In the genomic region with DNA sequence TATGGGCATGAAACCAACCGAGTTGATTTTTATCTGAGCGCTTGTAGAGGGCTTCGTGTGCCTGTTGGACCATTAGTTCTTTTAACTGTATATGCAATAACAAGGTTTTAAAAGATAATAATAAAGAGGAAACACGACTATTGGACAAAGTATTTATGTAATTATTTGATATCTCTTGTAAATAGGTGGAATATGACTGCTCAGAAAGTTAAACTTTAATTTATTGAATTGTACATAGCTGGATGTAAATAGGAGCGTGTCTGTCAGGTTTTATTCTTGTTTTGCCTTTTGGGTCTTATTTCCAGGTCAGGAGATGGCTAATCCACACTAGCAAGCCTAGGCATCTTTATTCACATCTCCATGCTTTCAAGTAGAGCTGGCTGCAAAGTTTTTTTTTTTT, we compare ENCODE assay signal across 25 mouse cellular contexts. TPM values are rescaled to one million over a fixed set of nuclear protein-coding genes. Genes with fewer than 3 reads are reported as not detected.
DNase-seq lines count a peak whose midpoint lies in the region; ATAC-seq and TF ChIP-seq lines count a peak whose summit lies in the region.
"Had no signal": no experiment of that assay in that cellular context is flagged by ENCODE, and none has a peak within 500 bp of the region (broad histone marks: within the 10 kb centered on the region; RNA-seq: fewer than 3 reads in every experiment).

No protein-coding gene starts in this region.

- 0 out of 2 replicates have a peak, but pooled peaks cover 2% of the 10 kb centered on the region for H3K4me1 ChIP-seq in kidney, postnatal 0 days (replicated peaks; ENCODE audit: insufficient read depth, low read length)
- H3K4me1 ChIP-seq in stomach, embryonic 14.5 days (ENCODE audit: control insufficient read depth, insufficient read depth, low read length): peaks cover 13% of the 10 kb centered on the region; the same call in 1 of the 2 replicates
- H3K4me1 ChIP-seq in stomach, postnatal 0 days (replicated peaks; ENCODE audit: control insufficient read depth, insufficient read depth): no peaks in the 10 kb centered on the region
- no peaks in the 10 kb centered on the region for H3K4me1 ChIP-seq in forebrain, embryonic 14.5 days (ENCODE audit: control insufficient read depth, insufficient read depth, low read length)

- no peak overlapping the region for H3K4me3 ChIP-seq in kidney, postnatal 0 days (replicated peaks; ENCODE audit: low read depth, low read length)
- no peak overlapping the region for H3K4me3 ChIP-seq in stomach, embryonic 14.5 days (ENCODE audit: low read depth, low read length)
- H3K4me3 ChIP-seq in stomach, postnatal 0 days (ENCODE audit: low read depth, low read length): no peak overlapping the region
- H3K4me3 ChIP-seq in forebrain, embryonic 14.5 days (ENCODE audit: low read depth, low read length): no peak overlapping the region
- H3K4me3 ChIP-seq: forebrain, embryonic 15.5 days; heart, adult 2 months; hindbrain, embryonic 15.5 days; left cerebral cortex, adult 2 months; midbrain, embryonic 12.5 days; neural tube, embryonic 12.5 days had no signal

- TF ChIP-seq CTCF in kidney, postnatal 0 days (IDR thresholded peaks at IDR 0.05; ENCODE audit: low read depth): no peak
- no peak for TF ChIP-seq CTCF in stomach, postnatal 0 days (IDR thresholded peaks at IDR 0.05; ENCODE audit: low read depth)

- H3K4me2 ChIP-seq in kidney, postnatal 0 days (ENCODE audit: low read length): no peak overlapping the region
- H3K4me2 ChIP-seq in stomach, embryonic 14.5 days (replicated peaks; ENCODE audit: low read depth, low read length): no peak overlapping the region
- H3K4me2 ChIP-seq in stomach, postnatal 0 days (replicated peaks; ENCODE audit: low read depth): no peak overlapping the region
- H3K4me2 ChIP-seq in forebrain, embryonic 14.5 days (ENCODE audit: low read length): no peak overlapping the region
- H3K4me2 ChIP-seq: forebrain, embryonic 15.5 days; hindbrain, embryonic 15.5 days; midbrain, embryonic 12.5 days had no signal

- 30% methylated on average over 5 of the region's 5 CpGs for WGBS in kidney, postnatal 0 days
- 38% methylated on average over 5 of the region's 5 CpGs for WGBS in stomach, embryonic 14.5 days
- WGBS in stomach, postnatal 0 days: 47% methylated on average over 5 of the region's 5 CpGs
- 3% methylated on average over 5 of the region's 5 CpGs for WGBS in forebrain, embryonic 14.5 days

- 0 out of 2 replicates have a peak, but pooled peaks cover 5% of the 10 kb centered on the region for H3K36me3 ChIP-seq in kidney, postnatal 0 days (ENCODE audit: insufficient read depth, low read length)
- H3K36me3 ChIP-seq in stomach, embryonic 14.5 days (ENCODE audit: control insufficient read depth, insufficient read depth, low read length): 0 out of 2 replicates have a peak, but pooled peaks cover 3% of the 10 kb centered on the region
- 0 out of 2 replicates have a peak, but pooled peaks cover 4% of the 10 kb centered on the region for H3K36me3 ChIP-seq in stomach, postnatal 0 days (ENCODE audit: control insufficient read depth, insufficient read depth, low read length)
- H3K36me3 ChIP-seq in forebrain, embryonic 14.5 days (ENCODE audit: control insufficient read depth, insufficient read depth, low read length): no peaks in the 10 kb centered on the region
- H3K36me3 ChIP-seq: forebrain, embryonic 15.5 days; hindbrain, embryonic 15.5 days; midbrain, embryonic 12.5 days; neural tube, embryonic 12.5 days had no signal

- peaks cover 62% of the 10 kb centered on the region for H3K27me3 ChIP-seq in kidney, postnatal 0 days (ENCODE audit: insufficient read depth, low read length)
- peaks cover 56% of the 10 kb centered on the region for H3K27me3 ChIP-seq in stomach, embryonic 14.5 days (ENCODE audit: control insufficient read depth, insufficient read depth, low read length)
- H3K27me3 ChIP-seq in stomach, postnatal 0 days (ENCODE audit: control insufficient read depth, insufficient read depth, low read length): peaks cover 16% of the 10 kb centered on the region; the same call in 1 of the 2 replicates
- H3K27me3 ChIP-seq in forebrain, embryonic 14.5 days (replicated peaks; ENCODE audit: control insufficient read depth, insufficient read depth, low read length): peaks cover 97% of the 10 kb centered on the region

- no peak for TF ChIP-seq EP300 in stomach, postnatal 0 days (optimal IDR thresholded peaks at IDR 0.05)

- no peak for ATAC-seq in kidney, postnatal 0 days (replicated peaks; ENCODE audit: low FRiP score, low read depth)
- ATAC-seq in stomach, embryonic 14.5 days (ENCODE audit: insufficient number of reproducible peaks, insufficient read depth, low FRiP score, low read depth): no peak
- ATAC-seq in stomach, postnatal 0 days (ENCODE audit: low FRiP score, low TSS enrichment): no peak
- no peak for ATAC-seq in forebrain, embryonic 14.5 days
- ATAC-seq: forebrain, embryonic 15.5 days; intestine, embryonic 16.5 days; Patski had no signal

- H3K9me3 ChIP-seq in kidney, postnatal 0 days (replicated peaks; ENCODE audit: low read length): no peaks in the 10 kb centered on the region
- no peaks in the 10 kb centered on the region for H3K9me3 ChIP-seq in stomach, embryonic 14.5 days (ENCODE audit: control insufficient read depth, low read depth, low read length)
- H3K9me3 ChIP-seq in stomach, postnatal 0 days (ENCODE audit: control insufficient read depth, low read length): no peaks in the 10 kb centered on the region
- H3K9me3 ChIP-seq in forebrain, embryonic 14.5 days (replicated peaks; ENCODE audit: control insufficient read depth, low read length): no peaks in the 10 kb centered on the region
- H3K9me3 ChIP-seq: forebrain, embryonic 15.5 days; hindbrain, embryonic 15.5 days; midbrain, embryonic 12.5 days; neural tube, embryonic 12.5 days had no signal

- H3K27ac ChIP-seq in kidney, postnatal 0 days: no peak overlapping the region
- H3K27ac ChIP-seq in stomach, embryonic 14.5 days (ENCODE audit: low read length): 0 out of 2 replicates have a peak overlapping the region, but pooled peaks have one; percentile 21
- H3K27ac ChIP-seq in stomach, postnatal 0 days (replicated peaks): no peak overlapping the region
- no peak overlapping the region for H3K27ac ChIP-seq in forebrain, embryonic 14.5 days (ENCODE audit: low read depth, low read length)
- H3K27ac ChIP-seq: forebrain, embryonic 15.5 days; heart, adult 2 months; hindbrain, embryonic 15.5 days; left cerebral cortex, adult 2 months; liver, embryonic 14.5 days; macrophage; midbrain, embryonic 12.5 days; neural tube, embryonic 12.5 days had no signal

- DNase-seq in adrenal gland, adult (ENCODE audit: inconsistent age in 2 of 2, low spot score in 1 of 2): peak; percentile 14 to 68
- DNase-seq in adrenal gland, postnatal 25 days: no peak
- DNase-seq in kidney, postnatal 0 days (ENCODE audit: low spot score): peak; percentile 13
- no peak for DNase-seq in kidney, postnatal 10 days
- DNase-seq in stomach, postnatal 0 days (ENCODE audit: low spot score): no peak
- DNase-seq in forebrain, embryonic 14.5 days (ENCODE audit: low spot score): no peak
- DNase-seq in yolk sac, embryonic 10.5 days (ENCODE audit: low spot score): no peak
- DNase-seq: adrenal gland, postnatal 36 days; cerebellum, adult 18-20 months; gastrocnemius, postnatal 14 days; heart, adult 2 months; heart, postnatal 36 days; kidney, postnatal 36 days; layer of hippocampus, adult 9-11 months; right cerebral cortex, postnatal 4 days had no signal

- no peak overlapping the region for H3K9ac ChIP-seq in kidney, postnatal 0 days (ENCODE audit: low read depth, low read length)
- no peak overlapping the region for H3K9ac ChIP-seq in stomach, embryonic 14.5 days (replicated peaks; ENCODE audit: low read depth, low read length)
- H3K9ac ChIP-seq in stomach, postnatal 0 days (ENCODE audit: low read length): no peak overlapping the region
- no peak overlapping the region for H3K9ac ChIP-seq in forebrain, embryonic 14.5 days (ENCODE audit: low read length)
- H3K9ac ChIP-seq: forebrain, embryonic 15.5 days; hindbrain, embryonic 15.5 days; liver, embryonic 14.5 days; midbrain, embryonic 12.5 days; neural tube, embryonic 12.5 days had no signal

RNA-seq across cellular contexts. Expression of gene Tbx3, which starts 13.4 kb away (rescaled TPM):
- 215 and 277 TPM in 2 replicates for total RNA-seq in adrenal gland, postnatal 25 days (2021)
- polyA plus RNA-seq in kidney, postnatal 0 days (2015; fragmentation: Nextera tagmentation; extraction: Ambion mirVana): 32.9 and 36.8 TPM in 2 replicates
- polyA plus RNA-seq in stomach, embryonic 14.5 days (2014; fragmentation: Nextera tagmentation; extraction: Ambion mirVana): 20.4 and 20.6 TPM in 2 replicates
- 6.8 and 7.5 TPM in 2 replicates for polyA plus RNA-seq in stomach, postnatal 0 days (2015; fragmentation: Nextera tagmentation; extraction: Ambion mirVana)
- polyA plus RNA-seq in forebrain, embryonic 14.5 days (2014; fragmentation: Nextera tagmentation; extraction: Ambion mirVana): 1.7 and 2.8 TPM in 2 replicates
- polyA plus RNA-seq: macrophage, Patski had no signal

Comparison
In these comparisons a context has a peak if more than half of its experiments do, and no peak if none do; other contexts are left out.
1. DNase-seq: peak in adrenal gland, adult (2 of 2) and kidney, postnatal 0 days (single experiment); none in adrenal gland, postnatal 25 days (single experiment), kidney, postnatal 10 days (single experiment), stomach, postnatal 0 days (single experiment), forebrain, embryonic 14.5 days (single experiment) and yolk sac, embryonic 10.5 days (single experiment).